Mouse (Mus musculus): ENCODE measurements around the gene Pmis2. TPM values are rescaled to one million over a fixed set of nuclear protein-coding genes. Genes with fewer than 3 reads are reported as not detected.

Gene Pmis2
- polyA plus RNA-seq (2012; ENCODE audit: low replicate concordance): not detected in 2 replicates

DNA sequence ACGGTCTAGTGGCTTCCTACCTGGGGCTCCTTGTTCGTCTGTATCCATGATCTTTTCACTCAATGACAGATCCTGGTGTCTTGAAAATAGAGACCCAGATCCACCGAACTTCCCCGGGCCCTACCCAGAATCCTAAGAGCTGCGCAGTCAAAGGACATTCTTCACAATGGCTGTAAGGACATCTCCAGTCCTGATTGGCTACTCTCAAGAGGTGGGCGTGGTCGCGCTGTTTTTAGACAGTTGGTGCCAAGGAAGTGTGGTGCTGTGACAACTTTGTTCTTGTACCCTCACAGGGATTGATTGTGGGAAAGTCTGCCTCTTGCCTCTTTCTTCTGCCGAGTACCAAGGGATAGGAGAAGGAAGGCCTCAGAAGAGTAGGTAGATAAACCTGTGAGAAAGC is at the start of gene Pmis2:
Pmis2 (minus strand) TSS at position 126 of the 400 bp plus-strand sequence.

DNA sequence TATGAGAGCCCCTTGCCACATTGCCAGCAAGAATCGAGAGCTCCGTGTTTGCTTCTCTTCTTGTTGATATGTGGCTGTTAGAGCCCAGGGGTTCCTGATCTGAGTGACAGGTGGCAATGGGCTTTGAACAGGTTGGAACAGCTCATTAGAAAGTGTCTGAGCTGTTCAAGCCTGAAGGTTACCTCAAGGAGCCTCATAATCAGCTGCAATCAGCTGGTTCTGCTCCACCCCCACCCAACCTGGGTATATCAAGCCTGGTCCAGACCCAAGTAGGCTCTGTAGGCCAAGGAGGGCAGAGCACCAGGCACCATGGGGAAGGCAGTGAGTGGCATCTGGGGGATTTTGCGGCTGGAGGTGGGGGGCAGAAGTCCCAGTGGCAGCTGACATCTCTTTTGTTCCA is 40.5 kb upstream of the Pmis2 start, which contains the start of gene Atp4a:
Atp4a (plus strand) TSS at position 268 of the 400 bp plus-strand sequence.

DNA sequence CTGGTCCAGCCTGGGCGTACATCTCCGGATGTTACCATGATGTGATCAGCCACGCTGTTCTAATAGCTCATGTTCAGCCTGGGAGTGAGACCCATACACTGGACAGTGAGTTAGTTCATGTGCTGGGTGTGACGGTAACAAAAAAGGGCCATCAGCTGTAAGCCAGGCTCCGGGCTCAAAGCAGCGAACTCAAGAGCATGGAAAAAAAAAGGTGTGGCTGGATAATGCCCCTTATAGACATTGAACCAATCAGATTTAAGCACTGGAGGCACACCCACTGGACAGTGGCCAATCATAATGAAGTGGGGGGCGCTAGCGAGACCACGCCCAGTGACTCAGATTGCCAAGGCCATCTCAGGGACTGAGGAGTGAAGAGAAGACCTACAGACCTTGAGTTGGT is 27.2 kb upstream of the Pmis2 start, which contains the start of gene 2200002J24Rik:
2200002J24Rik (plus strand) TSS at position 338 of the 400 bp plus-strand sequence.

GRCm38 (mm10) chr7:30664529-30665200 is 6.7 kb downstream of the Pmis2 start, which contains the start of gene Haus5:
Haus5 (minus strand) TSS chr7:30664994.

DNA sequence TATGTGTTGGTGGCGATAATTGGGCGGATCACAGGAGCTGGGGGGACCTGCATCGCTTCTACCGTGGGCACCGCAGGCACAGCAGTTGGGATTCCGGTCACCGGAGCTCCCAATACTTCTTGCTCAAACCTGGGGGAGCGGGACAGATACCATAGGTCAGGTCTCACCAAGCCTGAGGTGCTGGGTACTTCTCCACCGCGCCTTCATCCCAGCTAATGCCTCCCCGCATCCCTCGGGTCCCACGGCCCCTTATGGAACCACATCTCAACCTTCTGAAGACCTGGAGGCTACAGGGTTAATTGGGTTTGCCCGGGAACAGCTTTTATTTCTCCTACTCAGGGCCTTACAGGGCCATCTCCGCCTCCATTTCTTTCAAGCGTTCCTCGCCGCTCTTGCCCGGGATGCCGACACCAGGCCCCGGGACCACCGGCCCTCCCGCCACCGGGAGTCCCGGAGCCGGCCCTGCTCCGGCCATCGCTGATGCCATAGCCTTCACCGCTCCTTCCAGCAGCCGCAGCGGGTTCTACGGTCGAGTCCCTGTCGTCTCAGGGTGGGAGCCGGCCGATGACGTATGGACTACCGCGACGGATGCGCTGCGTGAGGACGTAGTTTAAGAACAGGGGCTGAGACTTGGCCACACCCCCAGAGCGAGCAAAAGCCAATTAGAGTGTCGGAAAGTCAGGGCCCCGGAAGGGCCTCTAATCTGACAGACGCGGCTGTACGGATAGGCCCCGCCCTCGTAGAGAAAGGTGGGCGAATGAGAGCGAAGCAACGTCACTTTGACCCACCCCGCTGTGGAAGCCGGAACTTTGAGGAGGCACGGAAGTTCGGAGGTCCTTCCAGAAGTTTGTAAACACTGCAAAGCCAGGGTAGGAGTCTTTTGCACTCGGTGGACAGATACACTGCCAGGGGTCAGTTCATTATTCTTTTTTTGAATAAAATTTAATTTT is 21.5 kb downstream of the Pmis2 start, which contains the start of gene Rbm42:
Rbm42 (minus strand) TSS at position 727 of the 950 bp plus-strand sequence.

DNA sequence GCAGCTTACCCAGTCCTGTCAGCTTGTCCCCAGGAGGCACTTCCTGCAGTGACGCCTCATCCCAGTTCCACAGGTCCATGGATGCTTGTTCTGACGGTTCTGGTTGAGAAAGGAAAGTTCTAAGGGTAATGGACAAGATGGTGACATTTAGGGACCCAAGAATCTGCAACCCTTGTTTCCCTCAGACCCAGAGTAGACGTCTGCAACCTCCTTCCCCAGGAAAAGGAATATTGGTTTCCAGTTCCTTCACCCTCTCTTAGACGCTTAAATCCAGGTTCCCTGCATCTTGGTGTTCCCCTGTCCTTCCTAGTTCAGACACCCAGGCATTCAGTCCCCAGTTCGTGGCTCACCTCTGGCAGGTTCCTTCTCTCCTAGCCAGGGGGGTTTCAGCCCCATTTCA is 35.7 kb downstream of the Pmis2 start, which contains the start of gene Etv2:
Etv2 (minus strand) TSS at position 101 of the 400 bp plus-strand sequence.

DNA sequence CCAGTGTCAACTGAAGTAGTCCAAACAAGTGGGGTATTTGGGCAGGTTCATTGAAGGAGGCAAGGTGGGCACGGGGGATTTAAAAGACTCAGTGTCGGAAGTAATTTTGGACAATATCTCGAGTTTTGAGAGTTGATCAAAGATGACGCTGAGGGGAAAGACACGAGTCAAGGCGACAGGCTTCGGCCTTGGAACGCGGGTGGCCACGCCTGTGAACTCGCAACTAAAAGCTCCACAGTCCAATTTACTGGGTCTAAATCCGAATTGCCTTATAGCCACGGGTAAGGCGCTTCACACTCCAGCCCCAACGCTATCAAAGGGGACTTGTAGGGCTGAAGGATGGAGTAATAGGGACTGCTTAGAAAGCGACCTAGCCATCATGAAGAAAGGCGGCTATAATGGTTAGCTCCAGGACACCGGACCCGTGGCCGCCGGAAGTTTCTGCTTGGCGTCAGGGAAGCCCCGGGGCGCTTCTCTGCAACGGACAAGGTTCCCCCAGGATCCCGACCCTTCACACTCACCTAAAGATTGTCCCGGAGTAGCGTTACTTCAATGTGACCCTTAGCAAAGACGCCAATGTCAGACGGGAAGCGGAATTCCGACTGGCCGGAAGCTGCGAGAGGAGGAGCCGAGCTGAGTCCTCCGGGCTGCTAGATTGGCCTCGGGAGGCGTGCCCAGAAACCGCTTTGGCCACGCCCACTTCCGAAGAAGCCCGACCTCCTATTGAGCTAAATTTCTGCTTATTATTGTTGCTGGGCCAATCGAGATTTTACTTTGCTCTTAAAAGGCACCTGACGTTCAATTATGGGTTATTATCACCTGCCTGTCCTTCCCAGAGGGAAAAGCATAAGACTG is 45.6 kb downstream of the Pmis2 start, which contains the start of gene Cox6b1:
Cox6b1 (minus strand) TSS at position 622 of the 855 bp plus-strand sequence.

Other genes starting within 250 kb of the Pmis2 start
- 57.5 and 91.8 TPM in 2 replicates for gene Nfkbid, start 249.9 kb downstream of the Pmis2 start, polyA plus RNA-seq (2012; ENCODE audit: low replicate concordance)
- 2.4 and 4.5 TPM in 2 replicates for gene Aplp1, start 226.1 kb downstream of the Pmis2 start, polyA plus RNA-seq (2012; ENCODE audit: low replicate concordance)
- gene Kirrel2, start 213.9 kb downstream of the Pmis2 start, polyA plus RNA-seq (2012; ENCODE audit: low replicate concordance): 0.18 TPM in 1 of 2 replicates, not detected in the other
- gene Nphs1, start 213.3 kb downstream of the Pmis2 start, polyA plus RNA-seq (2012; ENCODE audit: low replicate concordance): not detected in 2 replicates
- gene Prodh2, start 178.0 kb downstream of the Pmis2 start, polyA plus RNA-seq (2012; ENCODE audit: low replicate concordance): not detected in 2 replicates
- 24.7 and 45.7 TPM in 2 replicates for gene Arhgap33, start 136.5 kb downstream of the Pmis2 start, polyA plus RNA-seq (2012; ENCODE audit: low replicate concordance)
- gene Hspb6, start 119.4 kb downstream of the Pmis2 start, polyA plus RNA-seq (2012; ENCODE audit: low replicate concordance): 6.3 and 7.9 TPM in 2 replicates
- gene Proser3, start 119.3 kb downstream of the Pmis2 start, polyA plus RNA-seq (2012; ENCODE audit: low replicate concordance): 15.7 and 16.7 TPM in 2 replicates
- gene Lin37, start 111.8 kb downstream of the Pmis2 start, polyA plus RNA-seq (2012; ENCODE audit: low replicate concordance): 80.4 and 94.2 TPM in 2 replicates
- gene U2af1l4, start 108.3 kb downstream of the Pmis2 start, polyA plus RNA-seq (2012; ENCODE audit: low replicate concordance): 29.9 and 73.5 TPM in 2 replicates
- 4.2 and 4.6 TPM in 2 replicates for gene Gm49396, start 108.3 kb downstream of the Pmis2 start, polyA plus RNA-seq (2012; ENCODE audit: low replicate concordance)
- 47.7 and 71.1 TPM in 2 replicates for gene Psenen, start 108.0 kb downstream of the Pmis2 start, polyA plus RNA-seq (2012; ENCODE audit: low replicate concordance)
- gene Igflr1, start 106.2 kb downstream of the Pmis2 start, polyA plus RNA-seq (2012; ENCODE audit: low replicate concordance): 14.3 and 26.5 TPM in 2 replicates
- gene Kmt2b, start 82.9 kb downstream of the Pmis2 start, polyA plus RNA-seq (2012; ENCODE audit: low replicate concordance): 105 and 177 TPM in 2 replicates
- gene Zbtb32, start 72.7 kb downstream of the Pmis2 start, polyA plus RNA-seq (2012; ENCODE audit: low replicate concordance): 30.3 and 64.8 TPM in 2 replicates
- gene Upk1a, start 58.8 kb downstream of the Pmis2 start, polyA plus RNA-seq (2012; ENCODE audit: low replicate concordance): 0.25 and 0.83 TPM in 2 replicates
- gene Cox6b1, start 45.5 kb downstream of the Pmis2 start, polyA plus RNA-seq (2012; ENCODE audit: low replicate concordance): 31.5 and 104 TPM in 2 replicates
- gene Etv2, start 35.8 kb downstream of the Pmis2 start, polyA plus RNA-seq (2012; ENCODE audit: low replicate concordance): not detected in 2 replicates
- gene Rbm42, start 21.3 kb downstream of the Pmis2 start, polyA plus RNA-seq (2012; ENCODE audit: low replicate concordance): 174 and 373 TPM in 2 replicates
- gene Haus5, start 6.6 kb downstream of the Pmis2 start, polyA plus RNA-seq (2012; ENCODE audit: low replicate concordance): 4.2 and 16.9 TPM in 2 replicates
- gene 2200002J24Rik, start 27.3 kb upstream of the Pmis2 start, polyA plus RNA-seq (2012; ENCODE audit: low replicate concordance): not detected in 2 replicates
- gene Atp4a, start 40.6 kb upstream of the Pmis2 start, polyA plus RNA-seq (2012; ENCODE audit: low replicate concordance): 0.21 and 0.42 TPM in 2 replicates
- gene Tmem147, start 57.9 kb upstream of the Pmis2 start, polyA plus RNA-seq (2012; ENCODE audit: low replicate concordance): 45.8 and 81.6 TPM in 2 replicates
- 0.08 TPM in 1 of 2 replicates, not detected in the other for gene Gapdhs, start 72.1 kb upstream of the Pmis2 start, polyA plus RNA-seq (2012; ENCODE audit: low replicate concordance)
- 0.57 and 0.62 TPM in 2 replicates for gene Sbsn, start 79.9 kb upstream of the Pmis2 start, polyA plus RNA-seq (2012; ENCODE audit: low replicate concordance)
- not detected in 2 replicates for gene Dmkn, start 92.2 kb upstream of the Pmis2 start, polyA plus RNA-seq (2012; ENCODE audit: low replicate concordance)
- gene Krtdap, start 116.3 kb upstream of the Pmis2 start, polyA plus RNA-seq (2012; ENCODE audit: low replicate concordance): not detected in 2 replicates
- 14.6 and 29.3 TPM in 2 replicates for gene Ffar2, start 152.2 kb upstream of the Pmis2 start, polyA plus RNA-seq (2012; ENCODE audit: low replicate concordance)
- 0.22 and 0.35 TPM in 2 replicates for gene Ffar3, start 184.6 kb upstream of the Pmis2 start, polyA plus RNA-seq (2012; ENCODE audit: low replicate concordance)
- gene Ffar1, start 190.0 kb upstream of the Pmis2 start, polyA plus RNA-seq (2012; ENCODE audit: low replicate concordance): 15.4 and 23.8 TPM in 2 replicates
- 64.8 and 456 TPM in 2 replicates for gene Cd22, start 208.7 kb upstream of the Pmis2 start, polyA plus RNA-seq (2012; ENCODE audit: low replicate concordance)
- gene Mag, start 243.3 kb upstream of the Pmis2 start, polyA plus RNA-seq (2012; ENCODE audit: low replicate concordance): 2.7 and 3.1 TPM in 2 replicates